21 mouse cellular contexts compared by ENCODE assay signal in genomic region chr5:134913753-134914152, GRCm38 (mm10). TPM values are rescaled to one million over a fixed set of nuclear protein-coding genes. Genes with fewer than 3 reads are reported as not detected.
A peak's percentile ranks its signal among the peaks of the same experiment; 100 is the strongest.
DNase-seq lines count a peak whose midpoint lies in the region; ATAC-seq lines count a peak whose summit lies in the region.
"Had no signal": no experiment of that assay in that cellular context is flagged by ENCODE, and none has a peak within 500 bp of the region (broad histone marks: within the 10 kb centered on the region; RNA-seq: fewer than 3 reads in every experiment).

No protein-coding gene starts in this region.

- H3K4me2 ChIP-seq in lung, embryonic 15.5 days: no peak overlapping the region
- peak overlapping the region; percentile 66 for H3K4me2 ChIP-seq in liver, embryonic 12.5 days
- H3K4me2 ChIP-seq: neural tube, embryonic 12.5 days had no signal

- WGBS in lung, embryonic 15.5 days: 72% methylated on average over 4 of the region's 4 CpGs
- WGBS in liver, embryonic 12.5 days (ENCODE audit: insufficient replicate concordance): 24% methylated on average over 4 of the region's 4 CpGs

- H3K4me3 ChIP-seq in lung, embryonic 15.5 days: no peak overlapping the region
- peak overlapping the region; percentile 74 for H3K4me3 ChIP-seq in liver, embryonic 12.5 days
- H3K4me3 ChIP-seq: neural tube, embryonic 12.5 days had no signal

- intact Hi-C loops in left cerebral cortex, postnatal 4 days (cut with DNase I): no loop called here

- no peaks in the 10 kb centered on the region for H3K36me3 ChIP-seq in lung, embryonic 15.5 days
- H3K36me3 ChIP-seq in liver, embryonic 12.5 days: no peaks in the 10 kb centered on the region
- H3K36me3 ChIP-seq: neural tube, embryonic 12.5 days had no signal

- H3K9me3 ChIP-seq in lung, embryonic 15.5 days: no peaks in the 10 kb centered on the region
- H3K9me3 ChIP-seq in liver, embryonic 12.5 days (replicated peaks): peaks cover 4% of the 10 kb centered on the region
- H3K9me3 ChIP-seq: neural tube, embryonic 12.5 days had no signal

- peak; percentile 43; the same call in 1 of the 2 replicates for ATAC-seq in lung, embryonic 15.5 days (ENCODE audit: borderline replicate concordance, extremely low read depth, low FRiP score, low TSS enrichment)
- ATAC-seq in liver, embryonic 12.5 days: peak; percentile 89
- ATAC-seq: CD4-positive, CD25-positive, alpha-beta regulatory T cell, adult 4 months; Patski had no signal

- H3K27ac ChIP-seq in lung, embryonic 15.5 days: no peak overlapping the region
- H3K27ac ChIP-seq in liver, embryonic 12.5 days: peak overlapping the region; percentile 97
- H3K27ac ChIP-seq: neural tube, embryonic 12.5 days had no signal

- H3K4me1 ChIP-seq in lung, embryonic 15.5 days: no peaks in the 10 kb centered on the region
- peaks cover 59% of the 10 kb centered on the region for H3K4me1 ChIP-seq in liver, embryonic 12.5 days
- H3K4me1 ChIP-seq: neural tube, embryonic 12.5 days had no signal

- H3K27me3 ChIP-seq in lung, embryonic 15.5 days: no peaks in the 10 kb centered on the region
- H3K27me3 ChIP-seq in liver, embryonic 12.5 days (replicated peaks): no peaks in the 10 kb centered on the region
- H3K27me3 ChIP-seq: Patski had no signal

- no peak for DNase-seq in lung, postnatal 4 days
- peak; percentile 90 for DNase-seq in c-Kit-positive CD71-positive TER-119-positive erythroid progenitor cells, embryonic 14.5 days (ENCODE audit: low spot score)
- DNase-seq in spleen, postnatal 14 days (ENCODE audit: low spot score in 2 of 2): peak; percentile 48 to 57
- DNase-seq in ovary, postnatal 14 days (ENCODE audit: low spot score): no peak
- no peak for DNase-seq in left cerebral cortex, postnatal 4 days
- no peak for DNase-seq in layer of hippocampus, adult 9-10 months (ENCODE audit: low spot score)
- DNase-seq: lung, postnatal 10 days; midbrain, embryonic 14.5 days; retina, postnatal 1 day had no signal

- H3K9ac ChIP-seq in lung, embryonic 15.5 days: no peak overlapping the region
- peak overlapping the region; percentile 89 for H3K9ac ChIP-seq in liver, embryonic 12.5 days
- H3K9ac ChIP-seq: neural tube, embryonic 12.5 days had no signal

RNA-seq across cellular contexts. Expression of gene Cldn13, which starts 1.6 kb away (rescaled TPM):
- polyA plus RNA-seq in lung, embryonic 15.5 days (2015; fragmentation: Nextera tagmentation; extraction: Ambion mirVana): 0.65 and 1.6 TPM in 2 replicates
- 208 TPM in 2 replicates for polyA plus RNA-seq in liver, embryonic 12.5 days (2016; fragmentation: Nextera tagmentation; extraction: Ambion mirVana)
- not detected for total RNA-seq in left cerebral cortex, postnatal 4 days (2021)
- total RNA-seq: adrenal gland, adult 18-20 months; granulocyte monocyte progenitor cell, adult 5-6 weeks; left cerebral cortex, postnatal 10 days had no signal
- polyA plus RNA-seq: CD4-positive, CD25-positive, alpha-beta regulatory T cell, adult 4 months; cortical plate, adult 2 months; midbrain, embryonic 14.5 days; Patski had no signal

RNA-seq across cellular contexts. Expression of gene Tmem270, which starts 7.2 kb away (rescaled TPM):
- not detected in 2 replicates for polyA plus RNA-seq in lung, embryonic 15.5 days (2015; fragmentation: Nextera tagmentation; extraction: Ambion mirVana)
- not detected in 2 replicates for polyA plus RNA-seq in liver, embryonic 12.5 days (2016; fragmentation: Nextera tagmentation; extraction: Ambion mirVana)
- not detected for total RNA-seq in left cerebral cortex, postnatal 4 days (2021)
- total RNA-seq: adrenal gland, adult 18-20 months; granulocyte monocyte progenitor cell, adult 5-6 weeks; hematopoietic stem cell, adult 5-6 weeks; left cerebral cortex, postnatal 10 days had no signal
- polyA plus RNA-seq: CD4-positive, CD25-positive, alpha-beta regulatory T cell, adult 4 months; cortical plate, adult 2 months; intestine, embryonic 14.5 days; large intestine, adult 2 months; midbrain, embryonic 14.5 days; neural tube, embryonic 12.5 days; Patski had no signal

RNA-seq across cellular contexts. Expression of gene Mettl27, which starts 18.4 kb away (rescaled TPM):
- polyA plus RNA-seq in lung, embryonic 15.5 days (2015; fragmentation: Nextera tagmentation; extraction: Ambion mirVana): 24.7 TPM in 2 replicates
- polyA plus RNA-seq in liver, embryonic 12.5 days (2016; fragmentation: Nextera tagmentation; extraction: Ambion mirVana): 8.5 and 9.8 TPM in 2 replicates
- total RNA-seq in left cerebral cortex, postnatal 4 days (2021): 1 to 10 TPM; 6.4 to 7.2 TPM

RNA-seq across cellular contexts. Expression of gene Cldn4, which starts 33.0 kb away (rescaled TPM):
- 31.7 and 34.3 TPM in 2 replicates for polyA plus RNA-seq in lung, embryonic 15.5 days (2015; fragmentation: Nextera tagmentation; extraction: Ambion mirVana)
- polyA plus RNA-seq in liver, embryonic 12.5 days (2016; fragmentation: Nextera tagmentation; extraction: Ambion mirVana): 0.28 and 0.49 TPM in 2 replicates
- total RNA-seq in left cerebral cortex, postnatal 4 days (2021): under 1 TPM in 1 of 2 experiments, not detected in 1; 0.18 TPM
- total RNA-seq: adrenal gland, adult 18-20 months; granulocyte monocyte progenitor cell, adult 5-6 weeks; hematopoietic stem cell, adult 5-6 weeks; left cerebral cortex, postnatal 10 days had no signal
- polyA plus RNA-seq: midbrain, embryonic 14.5 days had no signal

Comparison
In these comparisons a context has a peak if more than half of its experiments do, and no peak if none do; other contexts are left out.
1. DNase-seq: peak in c-Kit-positive CD71-positive TER-119-positive erythroid progenitor cells, embryonic 14.5 days (single experiment) and spleen, postnatal 14 days (2 of 2); none in lung, postnatal 4 days (0 of 2), ovary, postnatal 14 days (single experiment), left cerebral cortex, postnatal 4 days (single experiment) and layer of hippocampus, adult 9-10 months (single experiment).
2. RNA of gene Cldn13, which starts 1.6 kb away (polyA plus RNA-seq): 208 TPM in liver, embryonic 12.5 days; 0.65 to 1.6 TPM in lung, embryonic 15.5 days; every median in the first group is over 10 times any median in the second.